Mouse (Mus musculus): ENCODE results near the gene Nt5dc3.

DNA sequence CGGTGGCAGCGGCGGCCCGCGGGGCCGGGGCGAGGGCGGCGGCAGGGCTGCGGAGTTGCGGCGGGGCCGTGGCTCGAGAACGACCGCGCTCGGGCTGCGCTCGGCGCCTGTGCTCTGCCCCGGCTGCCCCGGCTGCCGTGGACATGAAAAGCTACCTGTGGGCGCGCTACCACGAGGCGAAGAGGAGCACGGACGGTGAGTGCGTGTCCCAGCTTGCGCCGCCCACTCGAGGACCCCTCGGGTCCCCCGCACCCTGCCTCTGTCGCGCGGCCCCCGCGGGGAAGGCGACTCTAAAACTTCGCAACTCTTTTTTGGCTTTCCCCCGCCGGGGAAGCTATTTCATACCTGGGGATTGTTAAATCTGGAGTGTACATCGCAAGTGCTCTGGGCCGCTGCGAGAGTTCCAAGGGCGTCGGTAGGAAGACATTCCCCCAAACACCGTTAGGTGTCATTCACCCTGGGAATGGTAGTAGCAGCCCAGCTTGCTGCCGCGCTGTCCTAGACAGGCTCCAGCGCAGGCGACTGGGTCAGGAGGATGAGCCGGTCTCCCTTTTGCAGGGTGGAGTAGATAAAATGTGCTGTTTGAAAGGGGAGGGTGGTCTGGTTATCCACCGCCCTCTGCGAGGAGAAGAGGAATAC is 431 bp downstream of the Nt5dc3 start:
- TF ChIP-seq CEBPB (IDR thresholded peaks at IDR 0.05; ENCODE audit: insufficient read depth, poor library complexity, severe bottlenecking) (no peak), POLR2A (IDR thresholded peaks at IDR 0.05; ENCODE audit: insufficient read length, low read depth) (no peak), USF1 (IDR thresholded peaks at IDR 0.05; ENCODE audit: low read depth) (no peak), MAX (IDR thresholded peaks at IDR 0.05; ENCODE audit: low read depth) (no peak), REST (IDR thresholded peaks at IDR 0.05; ENCODE audit: insufficient read depth, insufficient read length) (no peak), POLR2AphosphoS2 (IDR thresholded peaks at IDR 0.05; ENCODE audit: insufficient read length, low read depth) (no peak), E2F4 (IDR thresholded peaks at IDR 0.05; ENCODE audit: insufficient read depth) (no peak), MYOD1 (IDR thresholded peaks at IDR 0.05; ENCODE audit: control insufficient read depth in 1 of 3, insufficient read length in 2 of 3, low read depth in 2 of 3) (no peak), MYOG (IDR thresholded peaks at IDR 0.05; ENCODE audit: control insufficient read depth in 1 of 3, insufficient read depth in 1 of 3, insufficient read length in 2 of 3, low read depth in 2 of 3) (no peak), TCF12 (IDR thresholded peaks at IDR 0.05; ENCODE audit: insufficient read depth, poor library complexity, severe bottlenecking) (no peak), SRF (IDR thresholded peaks at IDR 0.05; ENCODE audit: control insufficient read depth, insufficient read length, low read depth) (no peak)
